Mouse (Mus musculus) neural tube, embryonic 15.5 days (tissue): ENCODE results near the gene Pias1. TPM values are rescaled to one million over a fixed set of nuclear protein-coding genes. Genes with fewer than 3 reads are reported as not detected.
A peak's percentile ranks its signal among the peaks of the same experiment; 100 is the strongest.

ENCODE experiments used
- ATAC-seq: fragments of 200-750 bp; cut with Nextera tagmentation; 2 replicates; pipeline ENCODE4 v1.8.0; 2017; ENCODE audit warnings: mild to moderate bottlenecking, moderate TSS enrichment, moderate library complexity; ENCODE audit not compliant: low FRiP score
- H3K27ac ChIP-seq: fragments of 300-500 bp; sonication (generic); replicated peaks from 2 replicates; pipeline ENCODE4 v1.5.1; 2015; ENCODE audit warnings: mild to moderate bottlenecking, inconsistent platforms
- H3K27me3 ChIP-seq: fragments of 300-500 bp; sonication (generic); replicated peaks from 2 replicates; pipeline ENCODE4 v1.6.1; 2015; ENCODE audit warnings: inconsistent platforms
- H3K36me3 ChIP-seq: fragments of 300-500 bp; sonication (generic); 2 replicates; pipeline ENCODE4 v1.6.1; 2015; ENCODE audit warnings: inconsistent platforms
- H3K4me1 ChIP-seq: fragments of 300-500 bp; sonication (generic); 2 replicates; pipeline ENCODE4 v1.6.1; 2015; ENCODE audit warnings: inconsistent platforms
- H3K4me2 ChIP-seq: fragments of 300-500 bp; sonication (generic); 2 replicates; pipeline ENCODE4 v1.6.1; 2015; ENCODE audit warnings: inconsistent platforms, mild to moderate bottlenecking, moderate library complexity
- H3K4me3 ChIP-seq: fragments of 300-500 bp; sonication (generic); replicated peaks from 2 replicates; pipeline ENCODE4 v1.5.1; 2015; ENCODE audit warnings: mild to moderate bottlenecking, inconsistent platforms
- H3K9ac ChIP-seq: fragments of 300-500 bp; sonication (generic); replicated peaks from 2 replicates; pipeline ENCODE4 v1.6.1; 2015; ENCODE audit warnings: mild to moderate bottlenecking, inconsistent platforms
- H3K9me3 ChIP-seq: fragments of 300-500 bp; sonication (generic); replicated peaks from 2 replicates; pipeline ENCODE4 v1.6.1; 2016; ENCODE audit warnings: inconsistent platforms
- WGBS: fragments of 180-500 bp; shearing (Covaris S2); methylation state at CpG from one replicate; pipeline ENCODE4 v1.1.7; 2015; ENCODE audit warnings: mixed read lengths; 5-methylcytosine and 5-hydroxymethylcytosine counted together
- polyA plus RNA-seq: library from polyadenylated mRNA; unstranded; fragments of >200 nt; fragmentation: Nextera tagmentation; extraction: Ambion mirVana; gene quantifications from 2 replicates; pipeline ENCODE4 v1.2.1, GENCODE M21; 2015

Pias1 gene
- 51.7 and 56.2 TPM in 2 replicates for polyA plus RNA-seq

DNA sequence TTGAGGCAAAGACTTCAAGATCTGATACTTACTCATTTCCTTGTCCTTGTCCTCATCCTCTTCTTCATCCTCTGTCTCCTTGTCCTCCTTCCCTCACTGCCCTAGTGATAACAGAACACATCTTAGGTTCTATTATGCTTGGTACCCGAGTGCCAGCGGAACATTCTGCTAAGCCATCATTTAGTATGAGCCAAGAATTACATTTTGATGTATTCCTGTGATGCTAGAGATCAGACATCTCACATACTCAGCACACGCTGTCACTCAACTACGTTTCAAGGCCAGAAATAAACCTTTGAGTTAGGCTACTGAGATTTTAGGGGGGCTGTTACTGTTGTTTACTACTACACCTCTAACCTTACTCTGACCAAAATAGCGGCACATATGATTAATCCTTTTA lies at the start of gene Pias1:
Gene Pias1 (minus strand): TSS at position 101 of the 400 bp plus-strand sequence.
- Histone ChIP-seq H3K9me3 (peaks cover 3% of the 10 kb centered on the region; the same call in 1 of the 2 replicates), H3K4me1 (no peaks in the 10 kb centered on the region), H3K4me3 (no peak within 1 kb of the TSS), H3K27me3 (no peaks in the 10 kb centered on the region), H3K36me3 (no peaks in the 10 kb centered on the region), H3K27ac (no peak within 1 kb of the TSS), H3K9ac (no peak within 1 kb of the TSS), H3K4me2 (no peak within 1 kb of the TSS)
- 92% methylated on average over 5 of the region's 5 CpGs for WGBS
- ATAC-seq: no peak

DNA sequence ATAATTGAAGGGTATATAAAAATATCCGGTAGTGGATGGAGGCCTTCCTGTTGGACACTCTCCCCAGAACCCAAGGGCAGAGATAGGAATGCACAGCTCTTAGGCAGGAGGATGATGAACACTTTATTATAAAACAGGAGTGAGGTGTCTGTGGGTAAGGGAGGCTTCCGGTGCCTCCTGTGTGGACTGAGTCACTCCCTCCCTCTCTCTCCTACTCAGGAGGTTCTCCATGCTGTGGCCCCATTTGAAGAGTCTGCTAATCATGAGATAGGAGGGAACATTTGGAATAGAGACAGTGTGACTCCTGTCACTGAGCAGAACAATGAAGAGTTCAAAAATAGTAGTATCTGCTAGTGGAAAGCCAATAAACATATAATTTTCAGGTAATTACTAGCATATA lies 47.7 kb upstream of the Pias1 start:
- no peak overlapping the region for H3K27ac ChIP-seq
- no peaks in the 10 kb centered on the region for H3K27me3 ChIP-seq
- no peak overlapping the region for H3K9ac ChIP-seq
- ATAC-seq: no peak
- no peak overlapping the region for H3K4me3 ChIP-seq
- H3K9me3 ChIP-seq: no peaks in the 10 kb centered on the region
- 84% methylated on average over 2 of the region's 2 CpGs for WGBS
- H3K4me1 ChIP-seq: peaks cover 5% of the 10 kb centered on the region; the same call in 1 of the 2 replicates
- no peaks in the 10 kb centered on the region for H3K36me3 ChIP-seq
- H3K4me2 ChIP-seq: no peak overlapping the region

DNA sequence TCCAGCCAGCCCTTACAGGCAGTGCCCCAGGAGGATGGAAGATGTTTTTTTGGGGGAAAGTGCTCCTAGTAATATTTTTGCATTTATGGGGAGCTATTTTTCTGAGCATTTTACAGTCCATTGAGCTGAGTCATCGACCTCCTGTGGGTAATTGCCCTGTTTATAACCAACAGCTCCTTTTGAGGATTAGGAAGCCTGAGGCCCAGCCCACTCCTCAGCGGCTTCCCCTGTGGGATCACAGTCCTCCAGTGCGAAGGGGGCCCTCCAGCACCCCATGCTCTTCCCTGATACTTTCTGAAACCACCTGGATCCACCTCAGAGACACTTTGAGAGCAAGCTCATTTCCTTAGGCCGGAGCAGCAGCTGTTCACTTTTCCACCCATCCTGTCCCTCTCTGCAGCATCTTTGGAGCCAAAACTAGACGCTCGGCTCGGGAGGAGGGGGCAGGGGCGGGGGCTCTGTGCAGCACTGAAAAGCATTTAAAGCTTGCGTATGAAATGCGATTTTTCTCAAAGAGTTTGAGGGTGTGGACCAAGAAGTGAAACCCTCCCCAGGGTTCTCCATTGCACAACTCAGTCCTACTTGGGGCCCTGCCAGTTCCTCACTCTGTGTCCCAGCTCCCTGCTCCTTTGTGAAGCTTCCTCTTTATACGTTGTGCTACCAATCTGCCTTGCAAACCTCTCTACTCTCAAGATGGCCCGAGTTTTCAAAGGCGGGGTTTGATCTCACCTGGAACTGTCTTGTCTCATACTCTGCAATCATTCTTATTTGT lies 43.5 kb upstream of the Pias1 start:
- Histone ChIP-seq H3K4me3 (no peak overlapping the region), H3K4me2 (no peak overlapping the region), H3K27ac (no peak overlapping the region), H3K4me1 (peaks cover 5% of the 10 kb centered on the region; the same call in 1 of the 2 replicates), H3K9me3 (no peaks in the 10 kb centered on the region), H3K27me3 (no peaks in the 10 kb centered on the region), H3K9ac (no peak overlapping the region), H3K36me3 (no peaks in the 10 kb centered on the region)
- WGBS: 49% methylated on average over 13 of the region's 13 CpGs
- ATAC-seq: no peak

- Histone ChIP-seq H3K27me3 (no peaks in the 10 kb centered on the region), H3K4me3 (no peak overlapping the region), H3K4me2 (no peak overlapping the region), H3K4me1 (no peaks in the 10 kb centered on the region), H3K9me3 (no peaks in the 10 kb centered on the region), H3K27ac (no peak overlapping the region), H3K36me3 (no peaks in the 10 kb centered on the region), H3K9ac (no peak overlapping the region)
- WGBS: 91% methylated on average over 1 of the region's 1 CpGs
- ATAC-seq: no peak
Measured at GRCm38 (mm10) chr9:63022486-63022885, 34.8 kb upstream of the Pias1 start.

DNA sequence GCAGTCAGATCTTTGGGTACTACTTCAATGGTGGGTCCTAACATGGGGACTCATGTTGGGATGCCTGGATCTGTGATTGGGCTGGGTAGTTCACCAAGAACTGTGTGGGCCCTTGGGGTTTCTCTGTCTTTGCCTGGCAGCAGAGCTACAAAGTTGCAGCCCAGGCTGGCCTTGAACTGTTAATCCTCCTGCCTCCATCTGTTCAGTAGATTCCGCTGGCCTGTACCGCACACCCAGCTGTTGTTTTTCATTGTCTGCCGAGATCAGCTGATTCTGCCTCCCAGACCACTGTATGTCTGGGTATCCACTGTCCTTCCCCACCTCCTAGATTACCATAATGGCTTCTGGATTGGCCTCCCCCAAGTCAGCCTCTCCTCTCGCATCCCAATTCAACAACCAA lies 19.6 kb upstream of the Pias1 start:
- Histone ChIP-seq H3K4me3 (no peak overlapping the region), H3K36me3 (no peaks in the 10 kb centered on the region), H3K4me2 (no peak overlapping the region), H3K27ac (no peak overlapping the region), H3K9me3 (no peaks in the 10 kb centered on the region), H3K27me3 (no peaks in the 10 kb centered on the region), H3K9ac (no peak overlapping the region), H3K4me1 (no peaks in the 10 kb centered on the region)
- ATAC-seq: no peak
- WGBS: 87% methylated on average over 4 of the region's 4 CpGs

GRCm38 (mm10) chr9:63006081-63006820 lies 18.5 kb upstream of the Pias1 start:
- 75% methylated on average over 6 of the region's 6 CpGs for WGBS
- Histone ChIP-seq H3K27me3 (no peaks in the 10 kb centered on the region), H3K4me1 (no peaks in the 10 kb centered on the region), H3K9me3 (no peaks in the 10 kb centered on the region), H3K4me3 (no peak overlapping the region), H3K9ac (no peak overlapping the region), H3K27ac (no peak overlapping the region), H3K36me3 (no peaks in the 10 kb centered on the region), H3K4me2 (no peak overlapping the region)
- no peak for ATAC-seq

GRCm38 (mm10) chr9:62998561-62998960 lies 10.8 kb upstream of the Pias1 start:
- no peak for ATAC-seq
- H3K4me2 ChIP-seq: no peak overlapping the region
- WGBS: 68% methylated on average over 3 of the region's 3 CpGs
- no peaks in the 10 kb centered on the region for H3K4me1 ChIP-seq
- H3K27ac ChIP-seq: no peak overlapping the region
- H3K4me3 ChIP-seq: no peak overlapping the region
- H3K27me3 ChIP-seq: no peaks in the 10 kb centered on the region
- no peak overlapping the region for H3K9ac ChIP-seq
- no peaks in the 10 kb centered on the region for H3K36me3 ChIP-seq
- no peaks in the 10 kb centered on the region for H3K9me3 ChIP-seq

DNA sequence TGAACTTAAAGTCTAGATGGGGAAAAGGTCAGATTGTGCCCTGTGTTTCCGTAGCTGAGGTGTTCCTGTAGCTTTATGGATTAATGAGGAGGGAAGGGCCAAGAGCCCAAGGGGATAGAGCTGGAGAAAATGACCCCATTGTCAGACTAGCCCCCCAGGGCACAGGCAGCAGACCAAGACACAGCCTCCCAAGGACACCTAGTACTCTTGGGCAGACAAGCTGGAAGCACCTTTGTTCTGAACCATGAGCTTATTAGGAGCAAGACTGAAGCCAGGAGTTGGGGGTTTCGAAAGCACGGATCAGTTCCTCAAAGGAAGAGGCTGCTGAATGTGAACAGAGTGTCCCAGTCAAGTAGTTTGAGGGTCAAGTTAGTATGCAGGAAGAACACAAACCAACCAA lies 9.9 kb upstream of the Pias1 start:
- WGBS: 89% methylated on average over 3 of the region's 3 CpGs
- no peak overlapping the region for H3K4me3 ChIP-seq

DNA sequence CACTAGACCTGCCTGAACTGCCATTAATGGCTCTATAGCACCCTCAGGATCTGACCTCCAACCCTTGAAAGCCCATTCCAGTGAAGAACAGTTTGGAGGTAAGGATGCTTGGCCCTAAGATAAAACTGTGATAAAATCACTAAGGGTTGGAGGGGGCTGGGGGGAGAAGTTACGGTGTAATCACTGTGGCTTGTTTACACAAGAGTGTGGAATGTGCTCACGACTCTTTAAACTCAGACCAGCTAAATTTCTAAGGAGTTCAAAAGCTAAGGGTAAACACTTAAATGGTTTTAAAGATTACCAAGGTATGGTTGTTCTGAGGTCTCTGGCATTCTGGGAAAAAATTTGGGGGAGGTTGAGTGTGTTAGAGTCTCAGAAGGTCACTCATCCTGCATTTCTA lies 7.5 kb upstream of the Pias1 start:
- Histone ChIP-seq H3K9ac (no peak overlapping the region), H3K27ac (no peak overlapping the region), H3K4me2 (no peak overlapping the region), H3K4me3 (no peak overlapping the region), H3K9me3 (no peaks in the 10 kb centered on the region), H3K27me3 (no peaks in the 10 kb centered on the region), H3K4me1 (no peaks in the 10 kb centered on the region), H3K36me3 (no peaks in the 10 kb centered on the region)
- ATAC-seq: no peak
- 76% methylated on average over 2 of the region's 2 CpGs for WGBS

More for the DNA sequence above, 9.9 kb upstream of the Pias1 start:
- Histone ChIP-seq H3K9me3 (no peaks in the 10 kb centered on the region), H3K9ac (no peak overlapping the region), H3K27me3 (no peaks in the 10 kb centered on the region), H3K36me3 (no peaks in the 10 kb centered on the region), H3K4me2 (no peak overlapping the region), H3K4me1 (no peaks in the 10 kb centered on the region), H3K27ac (no peak overlapping the region)
- no peak for ATAC-seq

GRCm38 (mm10) chr9:62990134-62990533 lies 2.4 kb upstream of the Pias1 start:
- H3K4me1 ChIP-seq: no peaks in the 10 kb centered on the region
- over 99% methylated on average over 3 of the region's 3 CpGs for WGBS
- H3K4me3 ChIP-seq: no peak overlapping the region
- no peaks in the 10 kb centered on the region for H3K36me3 ChIP-seq
- H3K9me3 ChIP-seq: peaks cover 3% of the 10 kb centered on the region; the same call in 1 of the 2 replicates
- no peak overlapping the region for H3K27ac ChIP-seq
- H3K9ac ChIP-seq: no peak overlapping the region
- H3K4me2 ChIP-seq: no peak overlapping the region
- no peak for ATAC-seq
- no peaks in the 10 kb centered on the region for H3K27me3 ChIP-seq

GRCm38 (mm10) chr9:62980777-62981202 lies 6.9 kb downstream of the Pias1 start:
- Histone ChIP-seq H3K36me3 (no peaks in the 10 kb centered on the region), H3K9ac (peak overlapping the region; percentile 85), H3K4me1 (peaks cover 27% of the 10 kb centered on the region), H3K27ac (peak overlapping the region; percentile 96), H3K9me3 (peaks cover 3% of the 10 kb centered on the region; the same call in 1 of the 2 replicates), H3K27me3 (no peaks in the 10 kb centered on the region), H3K4me2 (peak overlapping the region; percentile 90), H3K4me3 (peak overlapping the region; percentile 75)
- under 1% methylated on average over 38 of the region's 38 CpGs for WGBS
- ATAC-seq: peak; percentile 95
